Mouse (Mus musculus): ENCODE results near the gene Dusp10. TPM values are rescaled to one million over a fixed set of nuclear protein-coding genes. Genes with fewer than 3 reads are reported as not detected.

Dusp10 gene
- polyA plus RNA-seq, 1 experiment: 14.6 TPM

- TF ChIP-seq REST (IDR thresholded peaks at IDR 0.05; ENCODE audit: insufficient read depth, insufficient read length) (no peak), MYOD1 (IDR thresholded peaks at IDR 0.05; ENCODE audit: control insufficient read depth in 1 of 3, insufficient read length in 2 of 3, low read depth in 2 of 3) (no peak), E2F4 (IDR thresholded peaks at IDR 0.05; ENCODE audit: insufficient read depth) (no peak), TCF12 (IDR thresholded peaks at IDR 0.05; ENCODE audit: insufficient read depth, poor library complexity, severe bottlenecking) (no peak), USF1 (IDR thresholded peaks at IDR 0.05; ENCODE audit: low read depth) (no peak), POLR2A (IDR thresholded peaks at IDR 0.05; ENCODE audit: insufficient read length, low read depth) (no peak), SRF (IDR thresholded peaks at IDR 0.05; ENCODE audit: control insufficient read depth, insufficient read length, low read depth) (no peak), CEBPB (IDR thresholded peaks at IDR 0.05; ENCODE audit: insufficient read depth, poor library complexity, severe bottlenecking) (no peak), POLR2AphosphoS2 (IDR thresholded peaks at IDR 0.05; ENCODE audit: insufficient read length, low read depth) (no peak), TCF3 (IDR thresholded peaks at IDR 0.05; ENCODE audit: insufficient read length, low read depth) (no peak), MYOG (IDR thresholded peaks at IDR 0.05; ENCODE audit: control insufficient read depth in 1 of 3, insufficient read depth in 1 of 3, insufficient read length in 2 of 3, low read depth in 2 of 3) (no peak), MAX (IDR thresholded peaks at IDR 0.05; ENCODE audit: low read depth) (no peak)
These were observed 69.6 kb downstream of the Dusp10 start for GRCm38 (mm10) chr1:184082661-184083060.

DNA sequence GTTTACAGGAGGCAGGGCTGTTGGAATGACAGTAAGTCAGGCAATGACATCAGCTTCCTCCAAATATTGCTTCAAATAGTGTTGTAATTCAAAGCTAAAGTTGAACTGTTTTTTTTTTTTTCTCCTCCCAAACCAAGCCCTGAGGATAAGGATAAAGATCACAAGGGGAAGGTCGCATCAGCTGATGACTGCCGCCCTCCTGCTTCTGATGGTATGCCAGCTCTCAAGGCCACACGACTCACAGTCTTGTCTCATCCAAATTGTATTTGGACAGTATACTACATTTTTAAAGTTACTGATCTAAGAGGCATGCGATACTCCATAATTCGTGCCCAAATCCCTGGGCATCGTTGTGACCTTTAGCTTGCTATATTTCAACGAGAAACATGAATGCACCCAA lies 70.1 kb downstream of the Dusp10 start:
- Histone ChIP-seq H3K4me2 (ENCODE audit: low read depth) (no peak overlapping the region), H3K27me3 (ENCODE audit: control insufficient read depth, insufficient read depth, insufficient read length) (no peaks in the 10 kb centered on the region)

More at GRCm38 (mm10) chr1:184082661-184083060, 69.6 kb downstream of the Dusp10 start:
- Histone ChIP-seq H3K79me2 (ENCODE audit: control insufficient read depth, insufficient read depth) (no peaks in the 10 kb centered on the region), H3K4me2 (ENCODE audit: low read depth) (no peak overlapping the region), H3K4me3 (no peak overlapping the region), H3ac (ENCODE audit: control insufficient read depth, insufficient read length) (no peak overlapping the region), H3K36me3 (ENCODE audit: control insufficient read depth, insufficient read depth) (no peaks in the 10 kb centered on the region), H3K27me3 (ENCODE audit: control insufficient read depth, insufficient read depth, insufficient read length) (no peaks in the 10 kb centered on the region)

GRCm38 (mm10) chr1:184084961-184085360 lies 71.9 kb downstream of the Dusp10 start:
- no peak overlapping the region for H3K4me2 ChIP-seq (ENCODE audit: low read depth)
- no peaks in the 10 kb centered on the region for H3K79me2 ChIP-seq (ENCODE audit: control insufficient read depth, insufficient read depth)
- H3K36me3 ChIP-seq (ENCODE audit: control insufficient read depth, insufficient read depth): no peaks in the 10 kb centered on the region
- TF ChIP-seq POLR2AphosphoS2 (IDR thresholded peaks at IDR 0.05; ENCODE audit: insufficient read length, low read depth): no peak
- no peak for TF ChIP-seq MYOD1 (IDR thresholded peaks at IDR 0.05; ENCODE audit: control insufficient read depth in 1 of 3, insufficient read length in 2 of 3, low read depth in 2 of 3)
- TF ChIP-seq TCF3 (IDR thresholded peaks at IDR 0.05; ENCODE audit: insufficient read length, low read depth): no peak
- TF ChIP-seq POLR2A (IDR thresholded peaks at IDR 0.05; ENCODE audit: insufficient read length, low read depth): no peak
- TF ChIP-seq TCF12 (IDR thresholded peaks at IDR 0.05; ENCODE audit: insufficient read depth, poor library complexity, severe bottlenecking): no peak
- no peak for TF ChIP-seq MAX (IDR thresholded peaks at IDR 0.05; ENCODE audit: low read depth)
- TF ChIP-seq CEBPB (IDR thresholded peaks at IDR 0.05; ENCODE audit: insufficient read depth, poor library complexity, severe bottlenecking): no peak
- TF ChIP-seq MYOG (IDR thresholded peaks at IDR 0.05; ENCODE audit: control insufficient read depth in 1 of 3, insufficient read depth in 1 of 3, insufficient read length in 2 of 3, low read depth in 2 of 3): no peak
- no peak for TF ChIP-seq USF1 (IDR thresholded peaks at IDR 0.05; ENCODE audit: low read depth)
- TF ChIP-seq SRF (IDR thresholded peaks at IDR 0.05; ENCODE audit: control insufficient read depth, insufficient read length, low read depth): no peak
- TF ChIP-seq REST (IDR thresholded peaks at IDR 0.05; ENCODE audit: insufficient read depth, insufficient read length): no peak
- no peak overlapping the region for H3K4me3 ChIP-seq
- no peaks in the 10 kb centered on the region for H3K27me3 ChIP-seq (ENCODE audit: control insufficient read depth, insufficient read depth, insufficient read length)
- no peak overlapping the region for H3ac ChIP-seq (ENCODE audit: control insufficient read depth, insufficient read length)

More for the DNA sequence above, 70.1 kb downstream of the Dusp10 start:
- no peak for TF ChIP-seq POLR2A (IDR thresholded peaks at IDR 0.05; ENCODE audit: insufficient read length, low read depth)
- TF ChIP-seq CEBPB (IDR thresholded peaks at IDR 0.05; ENCODE audit: insufficient read depth, poor library complexity, severe bottlenecking): no peak
- no peak for TF ChIP-seq TCF3 (IDR thresholded peaks at IDR 0.05; ENCODE audit: insufficient read length, low read depth)
- no peak for TF ChIP-seq MAX (IDR thresholded peaks at IDR 0.05; ENCODE audit: low read depth)
- no peak for TF ChIP-seq MYOD1 (IDR thresholded peaks at IDR 0.05; ENCODE audit: control insufficient read depth in 1 of 3, insufficient read length in 2 of 3, low read depth in 2 of 3)
- no peak for TF ChIP-seq POLR2AphosphoS2 (IDR thresholded peaks at IDR 0.05; ENCODE audit: insufficient read length, low read depth)
- TF ChIP-seq TCF12 (IDR thresholded peaks at IDR 0.05; ENCODE audit: insufficient read depth, poor library complexity, severe bottlenecking): no peak
- TF ChIP-seq MYOG (IDR thresholded peaks at IDR 0.05; ENCODE audit: control insufficient read depth in 1 of 3, insufficient read depth in 1 of 3, insufficient read length in 2 of 3, low read depth in 2 of 3): no peak
- no peak for TF ChIP-seq SRF (IDR thresholded peaks at IDR 0.05; ENCODE audit: control insufficient read depth, insufficient read length, low read depth)
- no peak for TF ChIP-seq REST (IDR thresholded peaks at IDR 0.05; ENCODE audit: insufficient read depth, insufficient read length)
- no peak for TF ChIP-seq USF1 (IDR thresholded peaks at IDR 0.05; ENCODE audit: low read depth)
- no peak for TF ChIP-seq E2F4 (IDR thresholded peaks at IDR 0.05; ENCODE audit: insufficient read depth)
- Histone ChIP-seq H3K79me2 (ENCODE audit: control insufficient read depth, insufficient read depth) (no peaks in the 10 kb centered on the region), H3ac (ENCODE audit: control insufficient read depth, insufficient read length) (no peak overlapping the region), H3K36me3 (ENCODE audit: control insufficient read depth, insufficient read depth) (no peaks in the 10 kb centered on the region), H3K4me3 (no peak overlapping the region)

DNA sequence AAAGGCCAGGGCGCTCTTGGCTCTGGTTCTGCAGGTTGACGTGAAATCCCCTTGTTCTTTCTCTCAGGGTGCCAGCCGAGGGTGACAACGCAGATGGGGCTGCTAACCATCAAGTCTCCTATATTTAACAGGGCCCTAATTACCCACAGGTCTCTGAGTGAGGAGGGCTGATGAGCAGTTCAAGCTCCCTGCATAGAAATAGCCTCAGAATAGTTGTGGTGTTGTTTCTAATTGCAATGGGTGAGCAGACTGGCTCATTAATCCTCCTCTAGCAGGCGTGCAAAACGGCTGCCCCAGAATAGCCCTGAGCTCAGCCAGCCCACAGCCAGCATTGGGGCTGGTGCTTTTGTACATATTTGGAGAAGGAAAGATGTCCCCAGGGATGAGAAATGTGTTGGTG lies 77.4 kb downstream of the Dusp10 start:
- no peaks in the 10 kb centered on the region for H3K79me2 ChIP-seq (ENCODE audit: control insufficient read depth, insufficient read depth)
- H3ac ChIP-seq (ENCODE audit: control insufficient read depth, insufficient read length): no peak overlapping the region
- H3K4me2 ChIP-seq (ENCODE audit: low read depth): no peak overlapping the region
- H3K27me3 ChIP-seq (ENCODE audit: control insufficient read depth, insufficient read depth, insufficient read length): no peaks in the 10 kb centered on the region
- H3K4me3 ChIP-seq: no peak overlapping the region
- TF ChIP-seq REST (IDR thresholded peaks at IDR 0.05; ENCODE audit: insufficient read depth, insufficient read length): no peak
- no peak for TF ChIP-seq MYOD1 (IDR thresholded peaks at IDR 0.05; ENCODE audit: control insufficient read depth in 1 of 3, insufficient read length in 2 of 3, low read depth in 2 of 3)
- H3K36me3 ChIP-seq (ENCODE audit: control insufficient read depth, insufficient read depth): no peaks in the 10 kb centered on the region

DNA sequence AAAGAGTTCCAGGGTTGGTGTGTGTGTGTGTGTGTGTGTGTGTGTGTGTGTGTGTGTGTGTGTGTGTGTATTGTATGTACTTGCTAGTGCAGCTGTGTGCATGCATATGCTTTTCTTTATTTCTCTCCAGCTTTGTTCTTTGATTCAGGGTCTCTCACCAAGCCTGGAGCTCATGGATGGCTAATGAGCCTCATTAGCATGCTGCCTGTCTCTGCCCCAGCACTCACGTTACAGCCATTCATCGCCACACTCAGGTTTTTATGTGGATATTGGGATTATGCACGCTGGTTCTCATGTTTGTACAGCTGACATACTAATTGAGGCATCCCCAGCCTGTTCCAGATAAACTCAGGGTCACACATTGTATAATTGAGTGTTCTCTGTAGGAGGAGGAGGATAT lies 81.8 kb downstream of the Dusp10 start:
- H3K4me3 ChIP-seq: no peak overlapping the region
- no peak overlapping the region for H3K4me2 ChIP-seq (ENCODE audit: low read depth)
- no peaks in the 10 kb centered on the region for H3K27me3 ChIP-seq (ENCODE audit: control insufficient read depth, insufficient read depth, insufficient read length)
- H3ac ChIP-seq (ENCODE audit: control insufficient read depth, insufficient read length): no peak overlapping the region
- TF ChIP-seq USF1 (IDR thresholded peaks at IDR 0.05; ENCODE audit: low read depth) (no peak), SRF (IDR thresholded peaks at IDR 0.05; ENCODE audit: control insufficient read depth, insufficient read length, low read depth) (no peak), TCF3 (IDR thresholded peaks at IDR 0.05; ENCODE audit: insufficient read length, low read depth) (no peak), MYOD1 (IDR thresholded peaks at IDR 0.05; ENCODE audit: control insufficient read depth in 1 of 3, insufficient read length in 2 of 3, low read depth in 2 of 3) (no peak), TCF12 (IDR thresholded peaks at IDR 0.05; ENCODE audit: insufficient read depth, poor library complexity, severe bottlenecking) (no peak), MYOG (IDR thresholded peaks at IDR 0.05; ENCODE audit: control insufficient read depth in 1 of 3, insufficient read depth in 1 of 3, insufficient read length in 2 of 3, low read depth in 2 of 3) (no peak), MAX (IDR thresholded peaks at IDR 0.05; ENCODE audit: low read depth) (no peak), REST (IDR thresholded peaks at IDR 0.05; ENCODE audit: insufficient read depth, insufficient read length) (no peak), POLR2AphosphoS2 (IDR thresholded peaks at IDR 0.05; ENCODE audit: insufficient read length, low read depth) (no peak), E2F4 (IDR thresholded peaks at IDR 0.05; ENCODE audit: insufficient read depth) (no peak), CEBPB (IDR thresholded peaks at IDR 0.05; ENCODE audit: insufficient read depth, poor library complexity, severe bottlenecking) (no peak), POLR2A (IDR thresholded peaks at IDR 0.05; ENCODE audit: insufficient read length, low read depth) (no peak)
- H3K36me3 ChIP-seq (ENCODE audit: control insufficient read depth, insufficient read depth): no peaks in the 10 kb centered on the region
- no peaks in the 10 kb centered on the region for H3K79me2 ChIP-seq (ENCODE audit: control insufficient read depth, insufficient read depth)

Data from myocyte (in vitro differentiated cells).